ENCODE assay signal across 7 mouse cellular contexts in genomic region chr2:73512044-73512443, GRCm38 (mm10). TPM values are rescaled to one million over a fixed set of nuclear protein-coding genes. Genes with fewer than 3 reads are reported as not detected.
DNase-seq lines count a peak whose midpoint lies in the region; ATAC-seq and TF ChIP-seq lines count a peak whose summit lies in the region.

No protein-coding gene starts in this region.

- peak overlapping the region; percentile 51 for H3K27ac ChIP-seq in kidney, postnatal 0 days
- H3K27ac ChIP-seq in MEL (ENCODE audit: control insufficient read depth, low read depth, low read length) = no peak overlapping the region
- H3K27ac ChIP-seq in brown adipose tissue, adult 24 weeks (replicated peaks; ENCODE audit: low read depth, low read length) = peak overlapping the region; percentile 80

- no peak overlapping the region for H3K9ac ChIP-seq in kidney, postnatal 0 days (ENCODE audit: low read depth, low read length)
- H3K9ac ChIP-seq in MEL (ENCODE audit: control insufficient read depth, low read depth, low read length, poor library complexity, severe bottlenecking) = no peak overlapping the region

- 55% methylated on average over 3 of the region's 3 CpGs for WGBS in kidney, postnatal 0 days

- no peaks in the 10 kb centered on the region for H3K36me3 ChIP-seq in kidney, postnatal 0 days (ENCODE audit: insufficient read depth, low read length)
- no peaks in the 10 kb centered on the region for H3K36me3 ChIP-seq in MEL (ENCODE audit: control insufficient read depth in 1 of 2, insufficient read depth in 2 of 2, low read length in 2 of 2)

- no peak for TF ChIP-seq EP300 in MEL (IDR thresholded peaks at IDR 0.05; ENCODE audit: low read depth in 1 of 2, low read length in 2 of 2)

- H3K4me3 ChIP-seq in kidney, postnatal 0 days (replicated peaks; ENCODE audit: low read depth, low read length) = no peak overlapping the region
- H3K4me3 ChIP-seq in MEL (ENCODE audit: control insufficient read depth in 1 of 2, insufficient read depth in 1 of 2, low read depth in 2 of 2, low read length in 2 of 2) = no peak overlapping the region
- H3K4me3 ChIP-seq in brown adipose tissue, adult 24 weeks (ENCODE audit: insufficient read depth, low read depth, low read length) = no peak overlapping the region

- H3K79me2 ChIP-seq in MEL (ENCODE audit: control insufficient read depth, insufficient read depth, low read length, poor library complexity) = no peaks in the 10 kb centered on the region

- no peak for ATAC-seq in kidney, postnatal 0 days (replicated peaks; ENCODE audit: low FRiP score, low read depth)

- peaks cover 6% of the 10 kb centered on the region; the same call in 1 of the 2 replicates for H3K4me1 ChIP-seq in kidney, postnatal 0 days (replicated peaks; ENCODE audit: insufficient read depth, low read length)
- H3K4me1 ChIP-seq in MEL (ENCODE audit: control insufficient read depth in 1 of 2, insufficient read depth in 2 of 2, low read length in 2 of 2) = peaks cover 0 to 5% of the 10 kb centered on the region in 2 experiments; a peak in 1 of 4 replicates
- H3K4me1 ChIP-seq in brown adipose tissue, adult 24 weeks (ENCODE audit: control insufficient read depth, insufficient read depth, insufficient read length, low read length) = peaks cover 65% of the 10 kb centered on the region

- no peak for TF ChIP-seq POLR2A in MEL (IDR thresholded peaks at IDR 0.05; ENCODE audit: control insufficient read depth in 1 of 2, insufficient read depth in 1 of 2, low read depth in 1 of 2, low read length in 2 of 2, poor library complexity in 1 of 2)

- no peaks in the 10 kb centered on the region for H3K9me3 ChIP-seq in kidney, postnatal 0 days (replicated peaks; ENCODE audit: low read length)
- H3K9me3 ChIP-seq in MEL (replicated peaks; ENCODE audit: insufficient read depth, low read length) = no peaks in the 10 kb centered on the region

- no peak for TF ChIP-seq CTCF in kidney, postnatal 0 days (IDR thresholded peaks at IDR 0.05; ENCODE audit: low read depth)
- TF ChIP-seq CTCF in MEL (IDR thresholded peaks at IDR 0.05 in 2 of 3, conservative IDR thresholded peaks at IDR 0.05 in 1 of 3; ENCODE audit: control insufficient read depth in 1 of 3, insufficient read depth in 1 of 3, low read depth in 2 of 3, low read length in 3 of 3, poor library complexity in 1 of 3, severe bottlenecking in 1 of 3) = no peak

- H3K4me2 ChIP-seq in kidney, postnatal 0 days (ENCODE audit: low read length) = no peak overlapping the region

- no peaks in the 10 kb centered on the region for H3K27me3 ChIP-seq in kidney, postnatal 0 days (ENCODE audit: insufficient read depth, low read length)
- peaks cover 0 to 3% of the 10 kb centered on the region in 2 experiments; a peak in 2 of 4 replicates for H3K27me3 ChIP-seq in MEL (ENCODE audit: control insufficient read depth in 1 of 2, insufficient read depth in 2 of 2, low read length in 2 of 2)

- peak; percentile 83 for DNase-seq in kidney, postnatal 0 days (ENCODE audit: low spot score)
- no peak for DNase-seq in kidney, postnatal 10 days
- DNase-seq in MEL (ENCODE audit: low read depth, low spot score) = no peak
- DNase-seq in lung, postnatal 36 days = peak; percentile 69
- DNase-seq in thymus, postnatal 14 days = no peak
- no peak for DNase-seq in right cerebral cortex, adult 2 months (ENCODE audit: low spot score in 2 of 2)

- no peak for TF ChIP-seq RAD21 in MEL (IDR thresholded peaks at IDR 0.05; ENCODE audit: low read depth, low read length)

TF ChIP-seq in MEL, 35 proteins besides CTCF, POLR2A, EP300 and RAD21:
- peak; percentile 66 for TF ChIP-seq ZNF384 (IDR thresholded peaks at IDR 0.05; ENCODE audit: low read depth, low read length)
- TF ChIP-seq MYC (IDR thresholded peaks at IDR 0.05; ENCODE audit: low read depth, low read length) = no peak

RNA-seq across cellular contexts. Expression of gene Wipf1, which starts 17.5 kb away (rescaled TPM):
- polyA plus RNA-seq in kidney, postnatal 0 days (2015; fragmentation: Nextera tagmentation; extraction: Ambion mirVana) = 7.6 and 8.0 TPM in 2 replicates
- total RNA-seq in MEL (2012; rRNA removed) = 5.2 and 7.8 TPM in 2 replicates
- polyA plus RNA-seq in MEL (2012; ENCODE audit: insufficient read depth in 1 of 2, insufficient read length in 2 of 2, low read depth in 1 of 2, low replicate concordance in 2 of 2, missing spikeins in 1 of 2) = 10 to 100 TPM; 27.1 to 83.9 TPM
- 7.1 and 8.0 TPM in 2 replicates for polyA plus RNA-seq in brown adipose tissue, adult 24 weeks (2012; ENCODE audit: insufficient read depth, insufficient read length, missing spikeins)

Comparison
In these comparisons a context has a peak if more than half of its experiments do, and no peak if none do; other contexts are left out.
1. DNase-seq: peak in kidney, postnatal 0 days (single experiment) and lung, postnatal 36 days (single experiment); none in kidney, postnatal 10 days (single experiment), MEL (single experiment), thymus, postnatal 14 days (single experiment) and right cerebral cortex, adult 2 months (0 of 2).